Mouse (Mus musculus) midbrain, embryonic 16.5 days (tissue): ENCODE measurements around the gene Gm43517. TPM values are rescaled to one million over a fixed set of nuclear protein-coding genes. Genes with fewer than 3 reads are reported as not detected.

ENCODE experiments used
- ATAC-seq: fragments of 200-750 bp; cut with Nextera tagmentation; 2 replicates; pipeline ENCODE4 v1.8.0; 2017; ENCODE audit warnings: moderate TSS enrichment
- H3K27ac ChIP-seq: fragments of 300-500 bp; sonication (generic); 2 replicates; pipeline ENCODE4 v1.5.1; 2014; ENCODE audit warnings: mild to moderate bottlenecking, low read length, mixed read lengths
- H3K27me3 ChIP-seq: fragments of 300-500 bp; sonication (generic); 2 replicates; pipeline ENCODE4 v1.6.1; 2014; ENCODE audit warnings: low read depth, low read length, mixed read lengths; ENCODE audit not compliant: control insufficient read depth, insufficient read depth
- H3K36me3 ChIP-seq: fragments of 300-500 bp; sonication (generic); 2 replicates; pipeline ENCODE4 v1.6.1; 2014; ENCODE audit warnings: mild to moderate bottlenecking, low read length, moderate library complexity, mixed read lengths; ENCODE audit not compliant: control insufficient read depth, insufficient read depth
- H3K4me1 ChIP-seq: fragments of 300-500 bp; sonication (generic); 2 replicates; pipeline ENCODE4 v1.6.1; 2014; ENCODE audit warnings: mild to moderate bottlenecking, low read length, mixed read lengths; ENCODE audit not compliant: control insufficient read depth, insufficient read depth
- H3K4me2 ChIP-seq: fragments of 300-500 bp; sonication (generic); 2 replicates; pipeline ENCODE4 v1.6.1; 2014; ENCODE audit warnings: mild to moderate bottlenecking, low read length, mixed read lengths
- H3K4me3 ChIP-seq: fragments of 300-500 bp; sonication (generic); 2 replicates; pipeline ENCODE4 v1.5.1; 2014; ENCODE audit warnings: low read depth, mild to moderate bottlenecking, low read length, moderate library complexity, mixed read lengths
- H3K9ac ChIP-seq: fragments of 300-500 bp; sonication (generic); 2 replicates; pipeline ENCODE4 v1.6.1; 2014; ENCODE audit warnings: low read depth, low read length, mixed read lengths
- H3K9me3 ChIP-seq: fragments of 300-500 bp; sonication (generic); replicated peaks from 2 replicates; pipeline ENCODE4 v1.6.1; 2014; ENCODE audit warnings: mild to moderate bottlenecking, low read length, mixed read lengths; ENCODE audit not compliant: control insufficient read depth, poor library complexity, severe bottlenecking
- WGBS: fragments of 180-500 bp; shearing (Covaris S2); extraction: QIAGEN DNeasy Blood & Tissue Kit; methylation state at CpG from one replicate; pipeline ENCODE4 v1.1.7; 2014; 5-methylcytosine and 5-hydroxymethylcytosine counted together
- polyA plus RNA-seq: library from polyadenylated mRNA; unstranded; fragments of >200 nt; fragmentation: Nextera tagmentation; extraction: Ambion mirVana; gene quantifications from 2 replicates; pipeline ENCODE4 v1.2.1, GENCODE M21; 2015

Gm43517 gene
- polyA plus RNA-seq, 1 experiment from 2014 or later = 0.10 TPM

DNA sequence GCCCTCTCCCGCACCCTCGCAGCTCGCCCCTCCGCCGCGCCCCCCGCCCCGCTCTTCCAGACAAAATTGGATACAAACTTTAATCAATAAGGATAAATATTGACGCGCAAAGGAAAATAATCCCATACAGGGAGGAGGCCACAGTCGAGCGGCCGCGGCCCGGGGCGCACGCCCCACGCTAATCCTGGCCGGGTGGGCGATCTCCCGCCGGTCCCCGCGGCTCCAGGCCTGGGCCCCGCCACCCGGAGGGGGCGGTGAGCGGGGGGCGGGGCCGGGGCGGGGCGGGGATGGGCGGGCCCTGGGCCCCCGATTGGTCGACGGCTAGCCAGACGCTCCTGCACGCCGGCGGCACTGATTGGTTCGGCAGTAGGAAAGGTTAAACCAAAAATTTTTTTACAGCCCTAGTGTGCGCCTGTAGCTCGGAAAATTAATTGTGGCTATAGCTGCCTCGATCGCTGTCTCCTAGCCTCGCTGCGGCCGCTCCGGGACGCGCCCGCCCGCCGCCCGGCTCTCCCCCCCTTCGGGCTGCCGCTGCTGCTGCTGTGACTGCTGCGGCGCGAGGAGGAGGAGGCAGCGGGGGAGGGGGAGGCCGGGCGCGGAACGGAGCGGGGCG lies 1.3 kb upstream of the Gm43517 start:
- WGBS = under 1% methylated on average over 49 of the region's 67 CpGs
- H3K27me3 ChIP-seq = peaks cover 48% of the 10 kb centered on the region
- peaks cover 6% of the 10 kb centered on the region for H3K4me1 ChIP-seq
- no peaks in the 10 kb centered on the region; the same call in 1 of the 2 replicates for H3K9me3 ChIP-seq
- peak overlapping the region; percentile 44; the same call in 1 of the 2 replicates for H3K9ac ChIP-seq
- peak overlapping the region; percentile 32 for H3K4me3 ChIP-seq
- peak overlapping the region; percentile 61 for H3K27ac ChIP-seq
- ATAC-seq = peak; percentile 81
- peak overlapping the region; percentile 10 for H3K4me2 ChIP-seq
- H3K36me3 ChIP-seq = no peaks in the 10 kb centered on the region

DNA sequence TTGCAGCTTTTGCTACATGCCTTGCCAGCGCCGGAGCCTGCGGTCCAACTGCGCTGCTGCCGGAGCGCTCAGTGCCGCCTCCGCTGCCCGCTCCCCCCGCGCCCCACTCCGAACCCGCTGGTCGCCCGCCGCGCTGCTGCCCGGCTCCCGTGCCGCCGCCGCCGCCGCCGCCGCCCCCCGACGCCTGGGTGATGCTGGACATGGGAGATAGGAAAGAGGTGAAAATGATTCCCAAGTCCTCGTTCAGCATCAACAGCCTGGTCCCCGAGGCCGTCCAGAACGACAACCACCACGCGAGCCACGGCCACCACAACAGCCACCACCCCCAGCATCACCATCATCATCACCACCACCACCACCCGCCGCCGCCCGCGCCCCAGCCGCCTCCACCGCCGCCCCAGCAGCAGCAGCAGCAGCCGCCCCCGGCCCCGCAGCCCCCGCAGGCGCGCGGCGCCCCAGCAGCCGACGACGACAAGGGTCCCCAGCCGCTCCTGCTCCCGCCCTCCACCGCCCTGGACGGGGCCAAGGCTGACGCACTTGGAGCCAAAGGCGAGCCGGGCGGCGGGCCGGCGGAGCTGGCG lies 589 bp upstream of the Gm43517 start:
- WGBS = under 1% methylated on average over 53 of the region's 66 CpGs
- 0 out of 2 replicates have a peak overlapping the region, but pooled peaks have one; percentile 17 for H3K4me2 ChIP-seq
- H3K9ac ChIP-seq = peak overlapping the region; percentile 41; the same call in 1 of the 2 replicates
- no peak for ATAC-seq
- H3K4me3 ChIP-seq = peak overlapping the region; percentile 32
- peak overlapping the region; percentile 55; the same call in 1 of the 2 replicates for H3K27ac ChIP-seq
- H3K27me3 ChIP-seq = peaks cover 41% of the 10 kb centered on the region
- H3K4me1 ChIP-seq = peaks cover 6% of the 10 kb centered on the region
- no peaks in the 10 kb centered on the region for H3K36me3 ChIP-seq
- no peaks in the 10 kb centered on the region; the same call in 1 of the 2 replicates for H3K9me3 ChIP-seq

DNA sequence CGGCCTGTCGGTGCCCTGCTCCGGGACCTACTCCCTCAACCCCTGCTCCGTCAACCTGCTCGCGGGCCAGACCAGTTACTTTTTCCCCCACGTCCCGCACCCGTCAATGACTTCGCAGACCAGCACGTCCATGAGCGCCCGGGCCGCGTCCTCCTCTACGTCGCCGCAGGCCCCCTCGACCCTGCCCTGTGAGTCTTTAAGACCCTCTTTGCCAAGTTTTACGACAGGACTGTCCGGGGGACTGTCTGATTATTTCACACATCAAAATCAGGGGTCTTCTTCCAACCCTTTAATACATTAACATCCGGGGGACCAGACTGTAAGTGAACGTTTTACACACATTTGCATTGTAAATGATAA lies 637 bp downstream of the Gm43517 start:
- H3K9me3 ChIP-seq = no peaks in the 10 kb centered on the region; the same call in 1 of the 2 replicates
- H3K9ac ChIP-seq = 0 out of 2 replicates have a peak overlapping the region, but pooled peaks have one; percentile 20
- no peak overlapping the region for H3K4me2 ChIP-seq
- peaks cover 37% of the 10 kb centered on the region for H3K27me3 ChIP-seq
- WGBS = 2% methylated on average over 23 of the region's 23 CpGs
- H3K4me3 ChIP-seq = peak overlapping the region; percentile 32
- 0 out of 2 replicates have a peak, but pooled peaks have one; percentile 7 for ATAC-seq
- H3K4me1 ChIP-seq = peaks cover 6% of the 10 kb centered on the region
- H3K36me3 ChIP-seq = no peaks in the 10 kb centered on the region
- peak overlapping the region; percentile 55; the same call in 1 of the 2 replicates for H3K27ac ChIP-seq

DNA sequence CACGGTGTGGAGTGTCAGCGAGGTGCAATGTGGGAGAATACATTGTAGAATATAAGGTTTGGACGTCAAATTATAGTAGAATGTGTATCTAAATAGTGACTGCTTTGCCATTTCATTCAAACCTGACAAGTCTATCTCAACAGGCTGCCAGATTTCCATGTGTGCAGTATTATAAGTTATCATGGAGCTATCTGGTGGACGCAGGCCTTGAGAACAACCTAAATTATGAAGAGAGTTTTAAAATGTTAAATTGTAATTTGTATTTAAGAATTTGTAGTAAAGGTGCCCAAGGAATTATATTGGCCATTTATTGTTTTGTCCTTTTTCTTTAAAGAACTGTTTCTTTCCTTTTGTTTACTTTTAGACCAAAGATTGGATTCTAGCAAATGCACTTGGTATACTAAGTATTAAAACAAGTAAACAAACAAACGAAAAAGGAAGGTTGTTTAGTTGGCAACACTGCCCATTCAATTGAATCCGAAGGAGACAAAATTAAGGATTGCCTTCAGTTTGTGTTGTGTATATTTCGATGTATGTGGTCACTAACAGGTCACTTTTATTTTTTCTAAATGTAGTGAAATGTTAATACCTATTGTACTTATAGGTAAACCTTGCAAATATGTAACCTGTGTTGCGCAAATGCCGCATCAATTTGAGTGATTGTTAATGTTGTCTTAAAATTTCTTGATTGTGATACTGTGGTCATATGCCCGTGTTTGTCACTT lies 1.3 kb downstream of the Gm43517 start:
- H3K4me2 ChIP-seq = no peak overlapping the region
- WGBS = 10% methylated on average over 10 of the region's 10 CpGs
- no peaks in the 10 kb centered on the region; the same call in 1 of the 2 replicates for H3K9me3 ChIP-seq
- H3K27ac ChIP-seq = no peak overlapping the region; the same call in 1 of the 2 replicates
- no peaks in the 10 kb centered on the region for H3K36me3 ChIP-seq
- H3K4me1 ChIP-seq = peaks cover 8% of the 10 kb centered on the region
- peak overlapping the region; percentile 32; the same call in 1 of the 2 replicates for H3K4me3 ChIP-seq
- ATAC-seq = no peak
- no peak overlapping the region for H3K9ac ChIP-seq
- peaks cover 39% of the 10 kb centered on the region for H3K27me3 ChIP-seq

DNA sequence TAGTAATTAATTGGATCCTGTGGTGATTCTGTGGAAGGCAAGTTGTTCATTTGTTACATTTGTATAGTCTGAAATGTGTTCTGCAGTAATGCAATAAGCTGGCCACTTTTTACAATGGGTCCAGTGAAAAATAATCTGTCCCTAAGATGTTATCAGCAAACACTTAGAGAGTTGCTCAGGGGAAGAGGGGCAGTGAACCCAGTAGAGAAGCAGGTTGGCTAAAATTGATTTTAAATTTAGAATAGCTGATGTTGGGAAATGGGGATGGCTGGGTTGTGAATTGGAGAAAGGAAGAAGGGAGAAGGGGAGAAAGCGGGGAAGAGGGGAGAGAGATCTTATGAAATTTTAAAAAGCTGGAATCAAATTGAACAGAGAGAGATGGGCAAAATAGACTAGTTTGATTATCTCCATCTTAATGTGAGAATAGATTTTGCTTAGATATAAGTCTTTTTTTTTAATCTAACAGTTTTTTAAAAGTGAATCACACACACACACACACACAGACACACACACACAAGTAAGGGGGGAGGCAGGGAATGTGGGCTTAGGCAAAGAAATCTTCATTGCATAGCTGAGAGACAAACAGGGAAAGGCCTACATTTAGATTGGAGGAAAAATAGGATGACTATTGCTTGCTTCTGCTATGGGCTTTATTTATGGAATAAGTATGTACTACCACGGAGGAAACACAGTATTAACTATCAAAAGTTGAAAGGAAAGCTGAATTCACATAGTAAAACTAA lies 3.1 kb downstream of the Gm43517 start:
- peak overlapping the region; percentile 12; the same call in 1 of the 2 replicates for H3K4me3 ChIP-seq
- H3K9me3 ChIP-seq = no peaks in the 10 kb centered on the region; the same call in 1 of the 2 replicates
- no peaks in the 10 kb centered on the region for H3K36me3 ChIP-seq
- 11% methylated on average over 2 of the region's 2 CpGs for WGBS
- no peak overlapping the region for H3K9ac ChIP-seq
- H3K27ac ChIP-seq = no peak overlapping the region
- H3K4me2 ChIP-seq = no peak overlapping the region
- peaks cover 40% of the 10 kb centered on the region for H3K27me3 ChIP-seq
- ATAC-seq = no peak
- peaks cover 8% of the 10 kb centered on the region for H3K4me1 ChIP-seq

DNA sequence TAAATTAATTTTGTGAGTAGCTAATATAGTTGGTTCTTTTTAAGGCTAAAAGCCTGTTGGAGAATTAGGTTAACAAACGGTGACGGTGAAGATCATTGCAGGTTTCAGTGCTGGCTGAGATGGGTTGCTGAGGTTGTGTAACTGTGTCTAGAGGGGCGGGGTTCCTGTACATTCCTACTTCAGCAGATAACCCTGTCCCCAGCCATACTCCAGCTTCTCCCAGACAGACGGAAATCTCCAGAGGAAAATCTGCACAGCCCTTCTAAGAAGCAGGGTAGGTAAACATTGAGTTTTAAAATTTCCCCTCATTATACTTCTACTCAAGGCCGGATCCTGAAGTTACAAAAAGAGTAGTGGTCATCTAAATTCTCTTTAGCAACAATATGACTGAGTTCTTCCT lies 4.7 kb downstream of the Gm43517 start:
- no peak for ATAC-seq
- H3K27ac ChIP-seq = no peak overlapping the region
- H3K4me2 ChIP-seq = peak overlapping the region; percentile 16; the same call in 1 of the 2 replicates
- H3K4me3 ChIP-seq = peak overlapping the region; percentile 11; the same call in 1 of the 2 replicates
- no peaks in the 10 kb centered on the region; the same call in 1 of the 2 replicates for H3K9me3 ChIP-seq
- H3K4me1 ChIP-seq = peaks cover 3% of the 10 kb centered on the region; the same call in 1 of the 2 replicates
- H3K9ac ChIP-seq = no peak overlapping the region
- H3K36me3 ChIP-seq = no peaks in the 10 kb centered on the region
- peaks cover 41% of the 10 kb centered on the region for H3K27me3 ChIP-seq
- WGBS = 5% methylated on average over 5 of the region's 5 CpGs

DNA sequence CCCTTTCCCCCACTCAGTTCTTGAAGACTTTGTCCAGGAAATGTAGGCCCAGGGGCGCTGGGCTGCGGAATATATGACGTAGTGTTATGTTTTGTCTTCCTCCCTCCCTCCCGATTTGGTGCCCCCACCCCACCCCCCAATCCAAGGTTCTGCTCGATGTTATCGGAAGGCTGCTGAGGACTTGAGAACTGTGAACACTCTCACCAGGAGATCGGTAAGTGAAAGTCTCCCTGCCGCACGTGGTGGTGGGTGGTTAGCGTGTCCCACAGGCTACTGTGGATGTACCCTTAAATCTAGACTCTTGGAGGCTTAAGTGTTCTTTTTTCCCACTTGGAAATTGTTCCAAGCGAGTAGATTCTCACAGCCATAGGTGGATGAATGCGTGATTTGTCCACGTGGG lies 5.3 kb downstream of the Gm43517 start:
- no peaks in the 10 kb centered on the region for H3K36me3 ChIP-seq
- no peaks in the 10 kb centered on the region; the same call in 1 of the 2 replicates for H3K9me3 ChIP-seq
- H3K9ac ChIP-seq = no peak overlapping the region
- peak overlapping the region; percentile 11; the same call in 1 of the 2 replicates for H3K4me3 ChIP-seq
- WGBS = 3% methylated on average over 13 of the region's 13 CpGs
- peaks cover 41% of the 10 kb centered on the region for H3K27me3 ChIP-seq
- ATAC-seq = no peak
- peaks cover 3% of the 10 kb centered on the region; the same call in 1 of the 2 replicates for H3K4me1 ChIP-seq
- peak overlapping the region; percentile 16; the same call in 1 of the 2 replicates for H3K4me2 ChIP-seq
- no peak overlapping the region for H3K27ac ChIP-seq

DNA sequence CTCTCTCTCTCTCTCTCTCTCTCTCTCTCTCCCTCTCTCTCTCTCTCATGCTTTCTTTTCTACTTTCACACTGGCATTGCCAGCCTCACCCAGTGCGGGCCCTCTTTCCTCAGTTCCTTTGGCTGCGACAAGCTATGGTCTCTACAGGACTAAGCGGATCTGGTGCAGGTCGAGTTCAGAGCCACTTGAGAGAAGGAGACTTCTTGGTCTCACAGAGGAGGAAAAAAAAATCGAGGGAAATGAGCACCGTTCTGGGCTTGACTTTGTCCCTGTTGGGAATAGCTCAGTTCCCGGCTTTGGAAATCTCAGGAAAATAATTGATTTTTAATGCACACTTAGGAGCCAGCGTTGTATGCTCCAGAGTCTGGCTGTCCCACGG lies 5.9 kb downstream of the Gm43517 start:
- Histone ChIP-seq H3K27ac (no peak overlapping the region; the same call in 1 of the 2 replicates), H3K4me1 (peaks cover 3% of the 10 kb centered on the region; the same call in 1 of the 2 replicates), H3K36me3 (no peaks in the 10 kb centered on the region), H3K9me3 (no peaks in the 10 kb centered on the region), H3K27me3 (peaks cover 34% of the 10 kb centered on the region), H3K4me2 (peak overlapping the region; percentile 34; the same call in 1 of the 2 replicates), H3K4me3 (peak overlapping the region; percentile 18), H3K9ac (0 out of 2 replicates have a peak overlapping the region, but pooled peaks have one; percentile 18)
- peak; percentile 30; the same call in 1 of the 2 replicates for ATAC-seq
- 2% methylated on average over 9 of the region's 9 CpGs for WGBS
